Mouse (Mus musculus) heart, embryonic 16.5 days (tissue): ENCODE measurements around the gene Gaa. TPM values are rescaled to one million over a fixed set of nuclear protein-coding genes. Genes with fewer than 3 reads are reported as not detected.
"Not testable (repeated sequence)": the region's sequence is repeated elsewhere in the genome, so short reads cannot be mapped to it uniquely, and the experiment has no call there.

Source experiments
- ATAC-seq: fragments of 200-750 bp; cut with Nextera tagmentation; replicated peaks from 2 replicates; pipeline ENCODE4 v1.8.0; 2017; ENCODE audit warnings: moderate number of reproducible peaks; ENCODE audit not compliant: insufficient read depth, low FRiP score; ENCODE audit errors: extremely low read depth
- H3K27ac ChIP-seq: fragments of 300-500 bp; sonication (generic); 2 replicates; pipeline ENCODE4 v1.5.1; 2014; ENCODE audit warnings: mild to moderate bottlenecking, low read length, control low read depth, moderate library complexity
- H3K27me3 ChIP-seq: fragments of 300-500 bp; sonication (generic); 2 replicates; pipeline ENCODE4 v1.6.1; 2014; ENCODE audit warnings: low read length, mixed read lengths; ENCODE audit not compliant: control insufficient read depth, insufficient read depth
- H3K36me3 ChIP-seq: fragments of 300-500 bp; sonication (generic); 2 replicates; pipeline ENCODE4 v1.6.1; 2014; ENCODE audit not compliant: control insufficient read depth, insufficient read depth
- H3K4me1 ChIP-seq: fragments of 300-500 bp; sonication (generic); 2 replicates; pipeline ENCODE4 v1.6.1; 2014; ENCODE audit warnings: low read length, mixed read lengths; ENCODE audit not compliant: control insufficient read depth, insufficient read depth
- H3K4me2 ChIP-seq: fragments of 300-500 bp; sonication (generic); 2 replicates; pipeline ENCODE4 v1.6.1; 2014; ENCODE audit warnings: low read depth, mild to moderate bottlenecking, control low read depth, low read length
- H3K4me3 ChIP-seq: fragments of 300-500 bp; sonication (generic); 2 replicates; pipeline ENCODE4 v1.5.1; 2014; ENCODE audit warnings: mild to moderate bottlenecking, control low read depth, low read length
- H3K9ac ChIP-seq: fragments of 300-500 bp; sonication (generic); 2 replicates; pipeline ENCODE4 v1.6.1; 2014; ENCODE audit warnings: low read length, control low read depth
- H3K9me3 ChIP-seq: fragments of 300-500 bp; sonication (generic); replicated peaks from 2 replicates; pipeline ENCODE4 v1.6.1; 2016; ENCODE audit warnings: low read length; ENCODE audit not compliant: control insufficient read depth
- WGBS: fragments of 180-500 bp; shearing (Covaris S2); extraction: QIAGEN DNeasy Blood & Tissue Kit; methylation state at CpG from one replicate; pipeline ENCODE4 v1.1.7; 2014; 5-methylcytosine and 5-hydroxymethylcytosine counted together
- polyA plus RNA-seq: library from polyadenylated mRNA; unstranded; fragments of >200 nt; fragmentation: Nextera tagmentation; extraction: Ambion mirVana; gene quantifications from 2 replicates; pipeline ENCODE4 v1.2.1, GENCODE M21; 2015

The Gaa gene
- polyA plus RNA-seq, 1 experiment from 2014 or later, result 92.3 TPM

- H3K27me3 ChIP-seq, ATAC-seq, H3K36me3 ChIP-seq, H3K4me3 ChIP-seq, H3K4me1 ChIP-seq, H3K9me3 ChIP-seq, H3K9ac ChIP-seq, H3K27ac ChIP-seq, H3K4me2 ChIP-seq: not testable (repeated sequence)
- 83% methylated on average over 6 of the region's 6 CpGs for WGBS
Measured at GRCm38 (mm10) chr11:119245543-119245942, 22.1 kb upstream of the Gaa start.

- 19% methylated on average over 6 of the region's 6 CpGs for WGBS
- Histone ChIP-seq H3K9me3 (no peaks in the 10 kb centered on the region), H3K4me1 (peaks cover 2% of the 10 kb centered on the region; the same call in 1 of the 2 replicates), H3K4me3 (no peak overlapping the region), H3K4me2 (no peak overlapping the region), H3K36me3 (no peaks in the 10 kb centered on the region), H3K9ac (no peak overlapping the region), H3K27me3 (peaks cover 4% of the 10 kb centered on the region; the same call in 1 of the 2 replicates), H3K27ac (no peak overlapping the region)
- ATAC-seq, result peak; percentile 42; the same call in 1 of the 2 replicates
Measured at GRCm38 (mm10) chr11:119249011-119249410, 18.7 kb upstream of the Gaa start.

- 31% methylated on average over 17 of the region's 17 CpGs for WGBS
Measured at GRCm38 (mm10) chr11:119250998-119251397, 16.7 kb upstream of the Gaa start.

GRCm38 (mm10) chr11:119252854-119253541 is 14.7 kb upstream of the Gaa start:
- peaks cover 2% of the 10 kb centered on the region; the same call in 1 of the 2 replicates for H3K4me1 ChIP-seq
- peak overlapping the region; percentile 54 for H3K9ac ChIP-seq
- no peaks in the 10 kb centered on the region for H3K36me3 ChIP-seq
- H3K9me3 ChIP-seq, result no peaks in the 10 kb centered on the region
- 6% methylated on average over 22 of the region's 22 CpGs for WGBS
- peak overlapping the region; percentile 66 for H3K4me2 ChIP-seq
- no peak overlapping the region for H3K27ac ChIP-seq
- peaks cover 4% of the 10 kb centered on the region; the same call in 1 of the 2 replicates for H3K27me3 ChIP-seq
- H3K4me3 ChIP-seq, result peak overlapping the region; percentile 27
- 0 out of 2 replicates have a peak, but pooled peaks have one; percentile 52 for ATAC-seq

More at GRCm38 (mm10) chr11:119250998-119251397, 16.7 kb upstream of the Gaa start:
- Histone ChIP-seq H3K9ac (no peak overlapping the region), H3K4me2 (no peak overlapping the region), H3K4me1 (peaks cover 2% of the 10 kb centered on the region; the same call in 1 of the 2 replicates), H3K27ac (no peak overlapping the region), H3K36me3 (no peaks in the 10 kb centered on the region), H3K4me3 (no peak overlapping the region), H3K27me3 (peaks cover 4% of the 10 kb centered on the region; the same call in 1 of the 2 replicates), H3K9me3 (no peaks in the 10 kb centered on the region)
- ATAC-seq, result no peak

- H3K36me3 ChIP-seq, H3K4me1 ChIP-seq, H3K4me3 ChIP-seq, H3K27me3 ChIP-seq, H3K27ac ChIP-seq, H3K4me2 ChIP-seq, H3K9me3 ChIP-seq, H3K9ac ChIP-seq, ATAC-seq: not testable (repeated sequence)
- 80% methylated on average over 5 of the region's 5 CpGs for WGBS
Measured at GRCm38 (mm10) chr11:119256557-119256956, 11.1 kb upstream of the Gaa start.

- Histone ChIP-seq H3K4me1 (no peaks in the 10 kb centered on the region), H3K9me3 (no peaks in the 10 kb centered on the region), H3K27ac (0 out of 2 replicates have a peak overlapping the region, but pooled peaks have one; percentile 1), H3K4me3 (peak overlapping the region; percentile 36), H3K4me2 (peak overlapping the region; percentile 57), H3K36me3 (no peaks in the 10 kb centered on the region), H3K9ac (no peak overlapping the region), H3K27me3 (no peaks in the 10 kb centered on the region)
- no peak for ATAC-seq
- WGBS, result 55% methylated on average over 9 of the region's 9 CpGs
Measured at GRCm38 (mm10) chr11:119258216-119258571, 9.5 kb upstream of the Gaa start.

- Histone ChIP-seq H3K4me3 (peak overlapping the region; percentile 36), H3K9ac (peak overlapping the region; percentile 46), H3K27ac (0 out of 2 replicates have a peak overlapping the region, but pooled peaks have one; percentile 1), H3K27me3 (no peaks in the 10 kb centered on the region), H3K36me3 (no peaks in the 10 kb centered on the region), H3K4me2 (peak overlapping the region; percentile 57), H3K4me1 (no peaks in the 10 kb centered on the region), H3K9me3 (no peaks in the 10 kb centered on the region)
- 55% methylated on average over 23 of the region's 23 CpGs for WGBS
- ATAC-seq, result peak; percentile 58
Measured at GRCm38 (mm10) chr11:119258572-119259322, 8.9 kb upstream of the Gaa start.

GRCm38 (mm10) chr11:119259977-119260376 is 7.7 kb upstream of the Gaa start:
- Histone ChIP-seq H3K4me3 (no peak overlapping the region), H3K36me3 (no peaks in the 10 kb centered on the region), H3K9ac (no peak overlapping the region), H3K27me3 (no peaks in the 10 kb centered on the region), H3K4me2 (no peak overlapping the region), H3K9me3 (no peaks in the 10 kb centered on the region), H3K27ac (no peak overlapping the region), H3K4me1 (no peaks in the 10 kb centered on the region)
- ATAC-seq, result no peak
- 86% methylated on average over 8 of the region's 8 CpGs for WGBS

- no peak overlapping the region for H3K27ac ChIP-seq
- H3K9me3 ChIP-seq, result no peaks in the 10 kb centered on the region
- no peak overlapping the region for H3K9ac ChIP-seq
- no peak for ATAC-seq
- 88% methylated on average over 13 of the region's 13 CpGs for WGBS
- H3K4me1 ChIP-seq, result peaks cover 6% of the 10 kb centered on the region; the same call in 1 of the 2 replicates
- H3K4me2 ChIP-seq, result no peak overlapping the region
- H3K4me3 ChIP-seq, result no peak overlapping the region
- no peaks in the 10 kb centered on the region for H3K36me3 ChIP-seq
- H3K27me3 ChIP-seq, result no peaks in the 10 kb centered on the region
Measured at GRCm38 (mm10) chr11:119264413-119264812, 3.3 kb upstream of the Gaa start.
